Mouse (Mus musculus): ENCODE measurements around the gene Vmn1r189. TPM values are rescaled to one million over a fixed set of nuclear protein-coding genes. Genes with fewer than 3 reads are reported as not detected.
"Not testable (repeated sequence)": the region's sequence is repeated elsewhere in the genome, so short reads cannot be mapped to it uniquely, and the experiment has no call there.

Gene Vmn1r189
- not detected for total RNA-seq (2021)
- long read RNA-seq, experiment 1, result 0 reads
- long read RNA-seq, experiment 2, result 0 reads

DNA sequence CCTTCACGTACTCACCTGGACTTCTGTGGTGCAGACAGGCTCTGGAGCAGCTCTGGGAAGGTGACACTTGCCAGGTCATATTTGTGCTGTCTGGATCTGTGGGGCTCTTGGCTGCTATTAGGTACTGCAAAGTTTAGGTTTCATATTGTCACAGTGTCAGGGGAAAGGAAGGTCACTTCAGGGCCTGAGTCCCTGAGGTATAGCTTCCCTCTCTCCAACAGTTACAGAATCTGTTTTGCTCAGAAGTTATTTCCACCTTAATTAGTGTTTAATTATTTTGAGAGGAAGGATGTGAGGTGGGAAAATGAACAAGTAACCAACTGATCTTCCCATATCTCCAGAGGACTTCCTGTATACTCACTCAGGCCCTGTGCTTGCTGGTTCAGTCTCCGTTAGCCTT is at the start of gene Vmn1r189:
Gene Vmn1r189, minus strand, starts transcription at position 101 of the 400 bp plus-strand sequence.
- DNase-seq (ENCODE audit: low spot score in 2 of 2), result not testable (repeated sequence)

GRCm38 (mm10) chr13:22136495-22137293 is 31.1 kb upstream of the Vmn1r189 start:
- not testable (repeated sequence) for DNase-seq (ENCODE audit: low spot score in 2 of 2)

GRCm38 (mm10) chr13:22084140-22084539 is 21.5 kb downstream of the Vmn1r189 start, which contains the start of gene Vmn1r188:
Gene Vmn1r188, plus strand, starts transcription at chr13:22084440.
- not testable (repeated sequence) for DNase-seq (ENCODE audit: low spot score in 2 of 2)

DNA sequence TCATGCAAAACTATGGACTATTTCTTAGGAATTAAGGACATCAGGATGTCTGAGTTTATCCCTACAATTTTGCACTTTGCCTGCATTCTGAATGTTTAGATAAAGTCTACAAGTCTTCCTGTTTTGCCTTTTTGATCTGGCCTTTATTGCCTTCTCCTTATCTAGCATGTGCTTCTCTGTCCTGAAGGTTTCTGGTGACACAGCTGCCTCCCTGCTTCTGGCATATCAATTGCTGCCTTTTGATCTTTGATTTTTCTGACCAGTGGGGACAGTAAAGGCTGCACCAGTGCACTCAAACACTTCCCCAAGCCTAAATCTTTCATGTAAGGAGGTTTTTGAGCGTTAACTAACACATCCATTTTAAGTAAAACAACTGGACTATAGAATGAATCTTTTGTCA is 42.2 kb downstream of the Vmn1r189 start:
- DNase-seq (ENCODE audit: low spot score in 2 of 2), result no peak

DNA sequence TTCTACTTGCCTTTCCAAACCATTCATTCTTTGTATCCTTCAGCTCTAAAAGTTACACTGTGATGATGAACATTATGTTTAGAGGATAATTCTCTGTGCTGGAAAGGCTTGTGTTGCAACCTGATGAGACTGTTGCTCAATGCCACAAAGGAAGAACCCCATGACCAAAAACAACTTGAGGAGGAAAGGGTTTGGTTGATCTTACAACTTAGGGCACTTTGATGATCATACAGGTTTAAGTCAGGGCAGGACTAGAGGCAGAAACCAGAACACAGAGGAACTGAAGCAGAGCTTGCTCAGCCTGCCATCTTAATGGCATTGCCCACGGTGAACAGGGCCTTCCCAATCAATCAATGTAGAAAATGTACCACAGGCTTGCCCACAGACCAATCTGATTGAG is 44.2 kb downstream of the Vmn1r189 start:
- no peak for DNase-seq (ENCODE audit: low spot score in 2 of 2)

GRCm38 (mm10) chr13:22053754-22054153 is 51.9 kb downstream of the Vmn1r189 start:
- DNase-seq (ENCODE audit: low spot score in 2 of 2), result no peak

GRCm38 (mm10) chr13:22051523-22051859 is 54.1 kb downstream of the Vmn1r189 start:
- no peak for DNase-seq (ENCODE audit: low spot score in 2 of 2)

DNA sequence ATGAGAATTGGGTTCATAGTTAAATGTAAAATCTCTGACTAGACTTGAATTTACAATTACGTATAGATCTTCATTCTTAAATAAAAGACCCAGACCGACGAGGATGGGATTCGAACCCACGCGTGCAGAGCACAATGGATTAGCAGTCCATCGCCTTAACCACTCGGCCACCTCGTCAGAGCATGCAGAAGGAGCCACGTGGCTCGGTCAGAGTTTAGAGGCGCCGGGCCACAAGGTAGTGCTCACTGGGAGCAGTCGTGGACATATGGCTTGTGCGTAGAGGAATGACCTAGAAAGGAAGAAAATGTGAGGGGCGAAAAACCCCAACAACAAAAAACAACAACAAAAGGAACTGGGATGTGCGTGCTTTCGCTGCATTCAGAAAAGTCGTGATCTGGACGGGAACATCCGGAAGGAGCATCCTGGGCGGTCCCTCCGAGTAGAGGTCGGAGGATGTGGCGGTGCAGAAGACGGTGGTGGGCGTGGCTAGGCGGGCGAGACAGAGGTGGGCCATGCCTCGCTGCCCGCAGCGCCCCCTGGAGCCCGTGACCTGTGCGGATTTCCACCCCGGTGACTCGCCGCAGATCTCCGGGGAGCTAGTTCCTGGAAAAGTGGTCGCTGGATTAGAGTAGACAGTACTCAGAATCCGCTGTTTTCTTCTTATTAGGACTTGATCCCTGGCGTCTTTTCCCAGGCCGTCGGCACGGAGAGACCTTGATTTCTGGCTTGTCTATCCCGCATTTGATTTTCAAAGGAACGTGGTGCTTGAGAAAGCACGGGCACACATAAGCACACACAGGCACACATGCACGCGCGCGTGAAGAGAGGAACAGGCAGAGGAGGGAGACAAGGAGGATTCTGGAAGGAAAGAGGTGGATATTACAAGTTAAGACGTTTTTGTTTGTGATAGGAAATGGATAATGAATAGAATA is 54.8 kb downstream of the Vmn1r189 start:
- DNase-seq (ENCODE audit: low spot score in 2 of 2), result peak; percentile 74 to 81

Small RNAs within 50 kb of the gene (microRNA-seq; reads per million reads assigned to microRNA genes)
- gene Gm26300, result not detected

Other genes with a start within 250 kb of the Vmn1r189 start
- 1 to 10 TPM; 3.8 to 4.7 TPM for gene Zfp184, start 160.7 kb downstream of the Vmn1r189 start, total RNA-seq (2021)
- not detected for gene Pom121l2, start 124.6 kb downstream of the Vmn1r189 start, total RNA-seq (2021)
- gene Prss16, start 96.1 kb downstream of the Vmn1r189 start, total RNA-seq (2021), result not detected
- 100 to 1,000 TPM; 349 to 449 TPM for gene Hist1h2ah, start 70.3 kb downstream of the Vmn1r189 start, total RNA-seq (2021)
- gene Hist1h2bk, start 70.0 kb downstream of the Vmn1r189 start, total RNA-seq (2021), result 100 to 1,000 TPM; 500 to 615 TPM
- gene Hist1h4i, start 64.5 kb downstream of the Vmn1r189 start, total RNA-seq (2021), result 100 to 1,000 TPM; 221 to 240 TPM
- gene Hist1h2ag, start 62.9 kb downstream of the Vmn1r189 start, total RNA-seq (2021), result 100 to 1,000 TPM; 373 to 414 TPM
- gene Hist1h2bj, start 62.6 kb downstream of the Vmn1r189 start, total RNA-seq (2021), result 100 to 1,000 TPM; 290 to 321 TPM
- not detected for gene Vmn1r188, start 21.4 kb downstream of the Vmn1r189 start, total RNA-seq (2021)
- gene Vmn1r191, start 78.1 kb upstream of the Vmn1r189 start, total RNA-seq (2021), result not detected
- gene Vmn1r192, start 85.3 kb upstream of the Vmn1r189 start, total RNA-seq (2021), result not detected
- not detected for gene Vmn1r193, start 117.3 kb upstream of the Vmn1r189 start, total RNA-seq (2021)
- gene Vmn1r194, start 138.4 kb upstream of the Vmn1r189 start, total RNA-seq (2021), result not detected
- not detected for gene Vmn1r195, start 164.7 kb upstream of the Vmn1r189 start, total RNA-seq (2021)
- not detected for gene Vmn1r196, start 184.1 kb upstream of the Vmn1r189 start, total RNA-seq (2021)
- not detected for gene Vmn1r197, start 218.8 kb upstream of the Vmn1r189 start, total RNA-seq (2021)
- gene Vmn1r198, start 244.5 kb upstream of the Vmn1r189 start, total RNA-seq (2021), result not detected

All from adrenal gland, postnatal 4 days (tissue).